Mouse (Mus musculus): Measurements from ENCODE around the gene Mptx2. TPM values are rescaled to one million over a fixed set of nuclear protein-coding genes. Genes with fewer than 3 reads are reported as not detected.

Gene Mptx2
- total and polyA plus RNA-seq, 2 experiments from 2014 or later = not detected

DNA sequence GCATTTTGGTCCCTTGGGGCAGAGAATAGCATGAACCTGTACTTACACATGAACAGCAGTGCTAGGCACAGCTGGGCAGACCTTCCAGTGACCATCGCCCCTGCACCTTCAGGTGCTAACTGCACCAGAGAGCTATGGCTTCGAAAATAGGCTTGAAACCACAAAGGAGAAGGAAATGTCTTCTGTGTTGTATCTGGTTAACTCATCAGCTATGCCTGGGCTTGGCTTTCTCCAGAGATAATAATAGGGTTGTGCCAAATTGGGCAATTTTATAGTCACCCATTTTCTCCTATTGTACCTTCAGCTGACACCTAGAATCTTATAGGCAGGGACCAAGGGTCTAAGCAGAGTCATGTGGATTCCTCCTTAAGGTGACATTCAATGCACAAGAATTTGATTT is 50.5 kb downstream of the Mptx2 start, which contains the start of gene Fcer1a:
Gene Fcer1a, minus strand, starts transcription at position 134 of the 400 bp plus-strand sequence.
- Histone ChIP-seq H3K4me3 (ENCODE audit: low read depth, low read length) (no peak within 1 kb of the TSS), H3K9ac (no peak within 1 kb of the TSS), H3K27ac (ENCODE audit: low read depth, low read length) (no peak within 1 kb of the TSS), H3K27me3 (ENCODE audit: insufficient read depth, low read length) (no peaks in the 10 kb centered on the region), H3K9me3 (ENCODE audit: low read length) (no peaks in the 10 kb centered on the region), H3K4me2 (ENCODE audit: low read depth) (no peak within 1 kb of the TSS), H3K4me1 (ENCODE audit: insufficient read depth) (no peaks in the 10 kb centered on the region), H3K36me3 (ENCODE audit: insufficient read depth) (no peaks in the 10 kb centered on the region)
- WGBS = 93% methylated on average over 2 of the region's 2 CpGs
- ATAC-seq = no peak
- DNase-seq = no peak
- no peak for TF ChIP-seq CTCF (IDR thresholded peaks at IDR 0.05; ENCODE audit: low read depth)

Other genes starting within 250 kb of the Mptx2 start
- gene Olfr1408, start 140.4 kb downstream of the Mptx2 start, total RNA-seq (2014; rRNA removed) = not detected in 2 replicates
- gene Olfr1408, start 140.4 kb downstream of the Mptx2 start, polyA plus RNA-seq (2015; fragmentation: Nextera tagmentation; extraction: Ambion mirVana) = not detected in 2 replicates
- not detected in 2 replicates for gene Olfr1406, start 87.1 kb downstream of the Mptx2 start, total RNA-seq (2014; rRNA removed)
- gene Olfr1406, start 87.1 kb downstream of the Mptx2 start, polyA plus RNA-seq (2015; fragmentation: Nextera tagmentation; extraction: Ambion mirVana) = not detected in 2 replicates
- not detected in 2 replicates for gene Olfr218, start 80.0 kb downstream of the Mptx2 start, total RNA-seq (2014; rRNA removed)
- not detected in 2 replicates for gene Olfr218, start 80.0 kb downstream of the Mptx2 start, polyA plus RNA-seq (2015; fragmentation: Nextera tagmentation; extraction: Ambion mirVana)
- not detected in 2 replicates for gene Olfr1404, start 65.4 kb downstream of the Mptx2 start, total RNA-seq (2014; rRNA removed)
- not detected in 2 replicates for gene Olfr1404, start 65.4 kb downstream of the Mptx2 start, polyA plus RNA-seq (2015; fragmentation: Nextera tagmentation; extraction: Ambion mirVana)
- gene Fcer1a, start 50.6 kb downstream of the Mptx2 start, total RNA-seq (2014; rRNA removed) = not detected in 2 replicates
- 0.18 TPM in 1 of 2 replicates, not detected in the other for gene Fcer1a, start 50.6 kb downstream of the Mptx2 start, polyA plus RNA-seq (2015; fragmentation: Nextera tagmentation; extraction: Ambion mirVana)
- 0.05 TPM in 1 of 2 replicates, not detected in the other for gene Olfr418, start 11.8 kb downstream of the Mptx2 start, total RNA-seq (2014; rRNA removed)
- gene Olfr418, start 11.8 kb downstream of the Mptx2 start, polyA plus RNA-seq (2015; fragmentation: Nextera tagmentation; extraction: Ambion mirVana) = not detected in 2 replicates
- 29.0 and 32.8 TPM in 2 replicates for gene Ackr1, start 56.0 kb upstream of the Mptx2 start, total RNA-seq (2014; rRNA removed)
- 11.5 and 14.0 TPM in 2 replicates for gene Ackr1, start 56.0 kb upstream of the Mptx2 start, polyA plus RNA-seq (2015; fragmentation: Nextera tagmentation; extraction: Ambion mirVana)
- gene Aim2, start 73.1 kb upstream of the Mptx2 start, total RNA-seq (2014; rRNA removed) = 2.3 and 4.5 TPM in 2 replicates
- gene Aim2, start 73.1 kb upstream of the Mptx2 start, polyA plus RNA-seq (2015; fragmentation: Nextera tagmentation; extraction: Ambion mirVana) = 1.1 and 1.8 TPM in 2 replicates
- 278 and 354 TPM in 2 replicates for gene Cadm3, start 89.9 kb upstream of the Mptx2 start, total RNA-seq (2014; rRNA removed)
- gene Cadm3, start 89.9 kb upstream of the Mptx2 start, polyA plus RNA-seq (2015; fragmentation: Nextera tagmentation; extraction: Ambion mirVana) = 25.6 and 41.0 TPM in 2 replicates
- not detected in 2 replicates for gene Ifi206, start 213.3 kb upstream of the Mptx2 start, total RNA-seq (2014; rRNA removed)
- 0.05 TPM in 1 of 2 replicates, not detected in the other for gene Ifi206, start 213.3 kb upstream of the Mptx2 start, polyA plus RNA-seq (2015; fragmentation: Nextera tagmentation; extraction: Ambion mirVana)